Mouse (Mus musculus) natural killer cell, adult 2 months (primary cell): ENCODE results near the gene Rbp4.

Source experiments
- DNase-seq, 2 experiments: peaks; one replicate each; pipeline ENCODE4 v3.0.0; 2022; ENCODE audit warnings: low spot score in 2 of 2

Gene Rbp4

DNA sequence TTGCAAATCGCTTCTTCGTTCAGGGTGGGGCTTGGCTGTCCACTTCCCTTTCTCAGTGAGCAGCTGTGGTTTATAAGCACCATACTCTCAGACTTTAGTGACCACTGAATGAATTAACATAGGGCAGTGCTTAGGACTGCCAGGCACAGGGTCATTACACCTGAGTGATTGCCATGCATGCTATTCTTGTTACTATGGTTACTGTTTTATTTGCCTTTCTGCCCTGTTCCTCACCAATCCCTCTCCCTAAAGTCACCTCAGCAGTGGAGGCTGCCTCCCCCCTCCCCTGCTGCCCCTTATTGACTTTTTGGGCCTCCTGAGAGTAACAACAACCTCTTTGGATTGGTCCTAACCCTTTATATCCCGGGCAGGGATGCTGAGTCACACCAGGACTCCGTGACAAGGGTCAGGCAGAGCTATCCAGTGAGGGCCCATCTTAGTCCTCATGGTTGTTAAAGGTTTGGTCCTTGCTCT, 33.5 kb downstream of the Rbp4 start:
- DNase-seq = no peak

- DNase-seq = no peak
These were observed 35.7 kb downstream of the Rbp4 start for GRCm38 (mm10) chr19:38089358-38089757.

- DNase-seq = no peak
These were observed 38.0 kb downstream of the Rbp4 start for GRCm38 (mm10) chr19:38086948-38087551.

GRCm38 (mm10) chr19:38085841-38086240, 39.2 kb downstream of the Rbp4 start:
- DNase-seq = no peak

DNA sequence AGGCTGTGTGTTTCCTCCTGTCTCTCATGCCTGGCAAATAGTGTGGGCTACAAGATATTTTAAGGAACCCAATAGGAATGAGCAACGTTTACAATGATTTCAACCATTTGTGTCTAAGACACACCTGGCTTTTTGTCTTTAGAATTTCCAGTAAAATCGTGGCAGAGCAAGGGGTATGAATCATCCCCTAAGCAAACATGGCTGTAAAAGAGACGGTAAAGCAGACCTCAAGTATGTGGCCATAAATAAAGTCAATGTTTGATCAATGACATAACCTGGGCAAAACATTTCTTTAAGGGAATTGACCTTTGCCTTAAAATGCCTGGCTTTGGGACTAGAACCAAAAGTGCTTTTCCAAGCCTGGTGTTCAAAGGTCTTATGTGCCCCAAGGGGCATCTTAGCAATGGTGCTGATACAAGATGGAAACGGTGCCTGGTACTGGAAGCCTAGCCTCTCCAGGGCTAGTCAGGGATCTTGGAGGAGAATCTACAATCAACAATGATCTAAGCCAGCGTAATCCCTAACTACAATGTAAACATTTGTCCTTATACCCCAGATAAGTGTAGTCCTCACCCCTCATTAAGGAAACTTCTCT, 42.1 kb downstream of the Rbp4 start:
- no peak for DNase-seq

- DNase-seq = no peak
These were observed 43.7 kb downstream of the Rbp4 start for GRCm38 (mm10) chr19:38081361-38081760.

GRCm38 (mm10) chr19:38077851-38078540, 47.1 kb downstream of the Rbp4 start:
- DNase-seq = no peak

DNA sequence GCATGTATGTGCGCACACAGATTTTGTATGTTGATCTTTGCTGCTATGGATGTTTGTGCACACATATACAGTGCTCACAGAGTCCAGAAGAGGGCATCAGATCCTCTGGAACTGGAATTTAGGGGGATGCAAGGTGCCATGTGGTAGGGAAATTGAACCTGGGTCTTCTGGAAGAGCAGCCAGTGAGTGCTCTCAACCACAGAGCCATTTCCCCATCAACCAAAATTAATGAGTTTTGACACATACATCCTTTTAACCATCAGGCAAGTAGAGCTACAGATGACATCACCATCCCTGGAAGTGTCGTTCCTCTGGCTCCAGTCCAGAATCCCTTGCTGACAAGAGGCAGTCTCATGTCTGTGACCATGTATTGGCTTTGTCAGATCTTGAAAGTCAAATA, 48.8 kb downstream of the Rbp4 start:
- no peak for DNase-seq

DNA sequence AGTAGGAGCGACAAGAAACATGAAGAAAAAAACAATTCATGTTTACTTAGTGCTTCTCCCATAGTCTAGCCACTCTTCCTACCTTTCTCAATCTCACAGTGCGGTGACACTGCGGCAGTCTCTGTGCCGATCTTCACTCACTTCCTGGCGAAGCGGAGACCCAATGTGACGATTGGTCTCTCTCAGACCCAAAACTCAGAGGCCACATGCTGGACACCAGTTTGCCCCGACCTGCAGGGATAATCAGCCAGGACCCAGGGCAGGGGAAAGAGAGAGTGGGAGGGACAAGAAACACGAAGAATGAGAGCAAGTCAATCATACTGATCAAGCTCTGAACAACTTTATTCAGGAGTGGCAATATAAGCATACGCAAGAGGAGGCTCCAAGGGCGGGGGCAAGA, 50.0 kb downstream of the Rbp4 start:
- no peak for DNase-seq

DNA sequence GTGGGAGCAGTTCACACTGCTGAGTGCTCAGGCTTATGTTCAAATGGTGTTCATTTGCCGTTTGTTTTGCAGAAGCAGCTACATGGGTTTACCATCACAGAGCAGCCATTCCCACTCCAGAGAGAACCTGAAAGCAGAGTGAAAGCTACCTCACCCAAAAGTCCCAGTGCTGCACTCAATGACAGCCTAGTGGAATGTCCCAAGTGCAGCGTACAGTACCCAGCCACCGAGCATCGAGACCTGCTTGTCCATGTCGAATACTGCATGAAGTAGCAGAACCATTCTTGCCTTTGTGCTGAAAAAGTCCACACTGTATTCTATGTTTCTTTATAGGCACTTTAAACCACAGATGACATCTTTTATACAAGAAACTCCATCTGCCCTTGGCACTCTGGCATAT, 51.9 kb downstream of the Rbp4 start:
- DNase-seq = no peak
